Mouse (Mus musculus) olfactory bulb, adult 2 months (tissue): ENCODE measurements around the gene Ica1. TPM values are rescaled to one million over a fixed set of nuclear protein-coding genes. Genes with fewer than 3 reads are reported as not detected.

Source experiments
- H3K27ac ChIP-seq: fragments of 200-500 bp; 2 replicates; pipeline ENCODE4 v1.5.1; 2012; ENCODE audit warnings: low read depth, low read length; ENCODE audit not compliant: insufficient read depth
- H3K4me1 ChIP-seq: fragments of 200-500 bp; 2 replicates; pipeline ENCODE4 v1.6.1; 2012; ENCODE audit warnings: low read length; ENCODE audit not compliant: control insufficient read depth, insufficient read depth
- H3K4me3 ChIP-seq: fragments of 200-500 bp; 2 replicates; pipeline ENCODE4 v1.5.1; 2012; ENCODE audit warnings: mild to moderate bottlenecking, low read depth, low read length, moderate library complexity; ENCODE audit not compliant: insufficient read depth
- CTCF ChIP-seq: fragments of 200-500 bp; IDR thresholded peaks from 2 replicates; pipeline ENCODE4 v1.5.1; 2012; ENCODE audit warnings: low read depth, mild to moderate bottlenecking, low read length, moderate library complexity; ENCODE audit not compliant: insufficient read depth
- POLR2A ChIP-seq: fragments of 200-500 bp; IDR thresholded peaks from 2 replicates; pipeline ENCODE4 v1.6.1; 2012; ENCODE audit warnings: mild to moderate bottlenecking, low read depth, low read length, moderate library complexity; ENCODE audit not compliant: insufficient read depth
- WGBS: fragments of 180-500 bp; shearing (Covaris S2); methylation state at CpG from one replicate; pipeline ENCODE4 v1.1.7; 2018; 5-methylcytosine and 5-hydroxymethylcytosine counted together
- polyA plus RNA-seq: library from polyadenylated mRNA; stranded (reverse); fragments of >200 nt; gene quantifications from 2 replicates; pipeline ENCODE4 v1.2.4, GENCODE M21; 2012; ENCODE audit warnings: low replicate concordance; ENCODE audit not compliant: missing spikeins, insufficient read depth, insufficient read length

The Ica1 gene
- polyA plus RNA-seq, 1 experiment = not detected

- TF ChIP-seq CTCF (no peak), POLR2A (no peak)
- Histone ChIP-seq H3K4me3 (no peak overlapping the region), H3K4me1 (no peaks in the 10 kb centered on the region), H3K27ac (no peak overlapping the region)
- WGBS = 92% methylated on average over 6 of the region's 6 CpGs
These were observed 25.1 kb downstream of the Ica1 start for GRCm38 (mm10) chr6:8752984-8753722.

- no peaks in the 10 kb centered on the region for H3K4me1 ChIP-seq
- WGBS = 82% methylated on average over 7 of the region's 7 CpGs
- H3K27ac ChIP-seq = no peak overlapping the region
- no peak for TF ChIP-seq CTCF
- no peak for TF ChIP-seq POLR2A
- H3K4me3 ChIP-seq = no peak overlapping the region
These were observed 33.4 kb downstream of the Ica1 start for GRCm38 (mm10) chr6:8744886-8745285.

- Histone ChIP-seq H3K4me1 (no peaks in the 10 kb centered on the region), H3K4me3 (no peak overlapping the region), H3K27ac (no peak overlapping the region)
- WGBS = 93% methylated on average over 4 of the region's 4 CpGs
- TF ChIP-seq POLR2A (no peak), CTCF (no peak)
These were observed 34.0 kb downstream of the Ica1 start for GRCm38 (mm10) chr6:8744273-8744785.

GRCm38 (mm10) chr6:8742449-8742848 is 35.8 kb downstream of the Ica1 start:
- no peak for TF ChIP-seq CTCF
- TF ChIP-seq POLR2A = no peak
- H3K4me3 ChIP-seq = no peak overlapping the region
- no peak overlapping the region for H3K27ac ChIP-seq
- WGBS = 64% methylated on average over 3 of the region's 3 CpGs
- no peaks in the 10 kb centered on the region for H3K4me1 ChIP-seq

GRCm38 (mm10) chr6:8741659-8742058 is 36.6 kb downstream of the Ica1 start:
- WGBS = 36% methylated on average over 1 of the region's 1 CpGs
- no peak for TF ChIP-seq POLR2A
- no peak for TF ChIP-seq CTCF
- Histone ChIP-seq H3K4me3 (no peak overlapping the region), H3K27ac (no peak overlapping the region), H3K4me1 (no peaks in the 10 kb centered on the region)

GRCm38 (mm10) chr6:8740092-8740491 is 38.2 kb downstream of the Ica1 start:
- no peak for TF ChIP-seq CTCF
- no peak for TF ChIP-seq POLR2A
- Histone ChIP-seq H3K4me1 (no peaks in the 10 kb centered on the region), H3K4me3 (no peak overlapping the region), H3K27ac (no peak overlapping the region)
- 68% methylated on average over 2 of the region's 2 CpGs for WGBS

- TF ChIP-seq POLR2A (no peak), CTCF (no peak)
- 62% methylated on average over 4 of the region's 4 CpGs for WGBS
- H3K4me3 ChIP-seq = no peak overlapping the region
- H3K27ac ChIP-seq = no peak overlapping the region
- no peaks in the 10 kb centered on the region for H3K4me1 ChIP-seq
These were observed 39.9 kb downstream of the Ica1 start for GRCm38 (mm10) chr6:8738396-8738795.

GRCm38 (mm10) chr6:8736493-8736820 is 41.8 kb downstream of the Ica1 start:
- H3K27ac ChIP-seq = no peak overlapping the region
- no peak for TF ChIP-seq POLR2A
- no peak for TF ChIP-seq CTCF
- H3K4me3 ChIP-seq = no peak overlapping the region
- no peaks in the 10 kb centered on the region for H3K4me1 ChIP-seq

- H3K4me1 ChIP-seq = no peaks in the 10 kb centered on the region
- H3K4me3 ChIP-seq = no peak overlapping the region
- TF ChIP-seq POLR2A = no peak
- no peak for TF ChIP-seq CTCF
- 51% methylated on average over 8 of the region's 8 CpGs for WGBS
- no peak overlapping the region for H3K27ac ChIP-seq
These were observed 42.4 kb downstream of the Ica1 start for GRCm38 (mm10) chr6:8735657-8736492.
